Mouse (Mus musculus) embryonic facial prominence, embryonic 13.5 days (tissue): ENCODE results near the gene March10. TPM values are rescaled to one million over a fixed set of nuclear protein-coding genes. Genes with fewer than 3 reads are reported as not detected.

Experiments
- ATAC-seq: fragments of 200-750 bp; cut with Nextera tagmentation; 2 replicates; pipeline ENCODE4 v1.8.0; 2017; ENCODE audit warnings: low read depth; ENCODE audit not compliant: insufficient number of reproducible peaks, insufficient read depth, low FRiP score, low TSS enrichment
- H3K27ac ChIP-seq: fragments of 300-500 bp; sonication (generic); 2 replicates; pipeline ENCODE4 v1.5.1; 2015; ENCODE audit warnings: moderate library complexity, mild to moderate bottlenecking, inconsistent platforms
- H3K27me3 ChIP-seq: fragments of 300-500 bp; sonication (generic); 2 replicates; pipeline ENCODE4 v1.6.1; 2015; ENCODE audit warnings: mild to moderate bottlenecking, inconsistent platforms
- H3K36me3 ChIP-seq: fragments of 300-500 bp; sonication (generic); 2 replicates; pipeline ENCODE4 v1.6.1; 2015; ENCODE audit warnings: mild to moderate bottlenecking, inconsistent platforms
- H3K4me1 ChIP-seq: fragments of 300-500 bp; sonication (generic); 2 replicates; pipeline ENCODE4 v1.6.1; 2015; ENCODE audit warnings: inconsistent platforms
- H3K4me2 ChIP-seq: fragments of 300-500 bp; sonication (generic); 2 replicates; pipeline ENCODE4 v1.6.1; 2015; ENCODE audit warnings: moderate library complexity, mild to moderate bottlenecking, inconsistent platforms
- H3K4me3 ChIP-seq: fragments of 300-500 bp; sonication (generic); 2 replicates; pipeline ENCODE4 v1.5.1; 2015; ENCODE audit warnings: mild to moderate bottlenecking, inconsistent platforms
- H3K9ac ChIP-seq: fragments of 300-500 bp; sonication (generic); 2 replicates; pipeline ENCODE4 v1.6.1; 2015; ENCODE audit warnings: mild to moderate bottlenecking, inconsistent platforms
- H3K9me3 ChIP-seq: fragments of 300-500 bp; sonication (generic); 2 replicates; pipeline ENCODE4 v1.6.1; 2016; ENCODE audit warnings: inconsistent platforms
- WGBS: fragments of 180-500 bp; shearing (Covaris S2); methylation state at CpG from one replicate; pipeline ENCODE4 v1.1.7; 2015; ENCODE audit warnings: mixed read lengths; 5-methylcytosine and 5-hydroxymethylcytosine counted together
- polyA plus RNA-seq: library from polyadenylated mRNA; unstranded; fragments of >200 nt; fragmentation: Nextera tagmentation; extraction: Ambion mirVana; gene quantifications from 2 replicates; pipeline ENCODE4 v1.2.1, GENCODE M21; 2015

March10 gene
- polyA plus RNA-seq = 0.21 TPM in 1 of 2 replicates, not detected in the other

GRCm38 (mm10) chr11:105456497-105456907 lies at the start of gene March10:
TSS of gene March10 (minus strand) at chr11:105456735.
- Histone ChIP-seq H3K4me2 (peak within 1 kb of the TSS; percentile 93), H3K4me1 (peaks cover 5% of the 10 kb centered on the region; the same call in 1 of the 2 replicates), H3K9me3 (no peaks in the 10 kb centered on the region), H3K36me3 (no peaks in the 10 kb centered on the region), H3K9ac (peak within 1 kb of the TSS; percentile 68), H3K4me3 (peak within 1 kb of the TSS; percentile 52), H3K27ac (no peak within 1 kb of the TSS), H3K27me3 (peaks cover 6% of the 10 kb centered on the region)
- ATAC-seq = no peak
- 3% methylated on average over 35 of the region's 35 CpGs for WGBS

DNA sequence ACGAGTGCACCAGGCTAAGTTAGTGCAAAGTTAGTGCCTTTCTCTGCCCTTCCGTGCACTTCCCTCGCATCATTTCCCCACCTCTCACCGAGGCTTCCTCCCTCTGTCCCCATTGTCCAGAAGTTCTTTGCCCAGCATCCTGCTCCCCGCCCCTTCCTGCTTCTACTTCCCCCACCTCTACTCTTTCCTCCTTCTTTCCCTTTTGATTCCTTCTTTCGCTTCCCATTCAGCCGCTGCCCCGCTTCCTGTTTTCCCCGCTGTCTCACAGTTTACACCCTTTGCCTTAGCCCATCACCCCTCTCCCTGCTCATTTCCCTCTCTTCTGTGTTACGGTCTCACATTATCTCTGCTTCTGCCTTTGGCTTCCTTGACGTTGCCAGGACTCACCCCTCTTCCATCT lies 49.8 kb upstream of the March10 start:
- ATAC-seq = no peak
- Histone ChIP-seq H3K4me3 (no peak overlapping the region), H3K9ac (no peak overlapping the region), H3K4me2 (no peak overlapping the region), H3K27ac (no peak overlapping the region), H3K36me3 (no peaks in the 10 kb centered on the region), H3K27me3 (no peaks in the 10 kb centered on the region), H3K9me3 (no peaks in the 10 kb centered on the region), H3K4me1 (peaks cover 37% of the 10 kb centered on the region)
- WGBS = 75% methylated on average over 11 of the region's 11 CpGs

DNA sequence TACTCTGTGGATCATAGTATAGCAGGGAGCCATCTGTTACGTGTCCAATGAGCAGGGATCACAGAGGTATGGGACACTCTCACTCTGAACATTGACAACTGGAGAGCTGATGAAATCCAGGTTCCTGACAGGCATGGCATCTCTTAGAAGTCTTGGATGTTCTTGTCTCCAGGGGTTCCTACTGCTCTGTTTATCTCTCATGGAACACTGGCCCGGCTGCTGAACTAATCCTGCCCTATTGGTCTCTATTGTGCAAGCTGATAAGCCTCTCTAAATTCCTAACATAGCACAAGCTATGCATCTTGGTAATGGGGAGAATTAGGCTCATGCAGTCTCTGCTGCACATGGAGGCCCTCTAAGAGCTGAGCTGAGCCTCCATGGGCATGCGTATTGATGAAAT lies 48.5 kb upstream of the March10 start:
- Histone ChIP-seq H3K27ac (no peak overlapping the region), H3K9me3 (no peaks in the 10 kb centered on the region), H3K4me1 (peaks cover 30% of the 10 kb centered on the region), H3K4me3 (no peak overlapping the region), H3K4me2 (no peak overlapping the region), H3K27me3 (no peaks in the 10 kb centered on the region), H3K36me3 (no peaks in the 10 kb centered on the region), H3K9ac (no peak overlapping the region)
- no peak for ATAC-seq
- WGBS = 76% methylated on average over 3 of the region's 3 CpGs

GRCm38 (mm10) chr11:105502311-105502710 lies 45.8 kb upstream of the March10 start:
- no peak overlapping the region for H3K27ac ChIP-seq
- no peak overlapping the region for H3K9ac ChIP-seq
- no peak for ATAC-seq
- no peaks in the 10 kb centered on the region for H3K36me3 ChIP-seq
- H3K4me1 ChIP-seq = peaks cover 13% of the 10 kb centered on the region
- no peak overlapping the region for H3K4me2 ChIP-seq
- WGBS = 83% methylated on average over 4 of the region's 4 CpGs
- no peaks in the 10 kb centered on the region for H3K9me3 ChIP-seq
- no peak overlapping the region for H3K4me3 ChIP-seq
- H3K27me3 ChIP-seq = no peaks in the 10 kb centered on the region

DNA sequence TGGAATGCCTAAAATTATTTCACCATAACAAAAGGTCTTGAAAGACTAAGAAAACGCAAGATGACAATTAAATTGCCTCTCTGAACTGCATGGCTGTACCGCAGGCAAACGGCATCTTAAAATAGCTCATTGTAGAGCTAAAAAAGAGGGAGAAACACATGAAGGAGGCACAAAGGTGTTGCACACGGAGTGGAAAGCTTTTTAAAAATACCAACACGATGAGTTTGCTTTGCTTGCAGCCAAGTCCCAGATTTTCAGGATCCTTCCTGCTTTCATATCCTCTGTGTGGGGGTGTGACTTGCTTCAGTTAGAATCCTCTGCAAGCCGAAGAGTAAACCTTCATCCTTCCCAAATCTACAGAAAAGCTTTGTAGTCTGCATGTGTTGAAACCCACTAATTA lies 41.0 kb upstream of the March10 start:
- Histone ChIP-seq H3K9me3 (no peaks in the 10 kb centered on the region), H3K27ac (no peak overlapping the region), H3K27me3 (no peaks in the 10 kb centered on the region), H3K4me3 (no peak overlapping the region), H3K4me2 (no peak overlapping the region), H3K9ac (no peak overlapping the region), H3K36me3 (no peaks in the 10 kb centered on the region), H3K4me1 (peaks cover 28% of the 10 kb centered on the region)
- WGBS = 50% methylated on average over 6 of the region's 6 CpGs
- ATAC-seq = no peak

GRCm38 (mm10) chr11:105496665-105497064 lies 40.1 kb upstream of the March10 start:
- H3K4me2 ChIP-seq = peak overlapping the region; percentile 25; the same call in 1 of the 2 replicates
- no peaks in the 10 kb centered on the region for H3K27me3 ChIP-seq
- ATAC-seq = no peak
- 45% methylated on average over 7 of the region's 7 CpGs for WGBS
- no peak overlapping the region for H3K4me3 ChIP-seq
- no peak overlapping the region for H3K27ac ChIP-seq
- H3K36me3 ChIP-seq = no peaks in the 10 kb centered on the region
- H3K4me1 ChIP-seq = peaks cover 28% of the 10 kb centered on the region
- H3K9ac ChIP-seq = no peak overlapping the region
- no peaks in the 10 kb centered on the region for H3K9me3 ChIP-seq

DNA sequence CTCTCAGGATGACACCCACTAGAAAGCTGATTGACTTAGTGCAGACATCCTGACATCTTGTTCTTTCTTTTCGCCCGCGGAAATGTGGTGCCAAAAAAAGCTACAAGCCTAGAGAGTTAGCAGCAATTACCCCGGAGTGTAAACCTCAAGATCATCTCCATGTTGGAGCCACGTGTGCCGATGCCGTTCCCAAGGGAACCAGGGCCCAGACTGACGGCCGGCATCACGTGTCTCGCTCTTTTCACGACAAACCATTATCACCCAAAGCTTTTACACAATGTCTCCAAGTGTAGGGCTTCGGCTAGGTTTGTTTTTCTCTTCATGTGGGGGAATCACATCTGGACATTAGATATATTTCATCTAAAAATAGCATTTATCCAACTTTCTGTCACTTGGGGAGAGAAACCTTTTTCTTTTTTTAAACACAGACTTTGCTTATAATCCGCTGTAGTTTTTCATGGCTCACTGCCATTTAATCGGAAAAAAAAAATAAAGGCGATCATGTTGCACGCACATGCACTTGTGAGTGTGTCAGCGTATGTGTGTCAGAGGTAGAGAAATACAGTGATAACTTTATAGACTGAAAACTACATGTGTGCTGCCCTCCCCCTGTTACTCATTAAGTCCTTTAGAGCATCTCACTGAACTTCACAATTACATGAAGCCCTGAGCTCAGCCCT lies 39.2 kb upstream of the March10 start:
- no peaks in the 10 kb centered on the region for H3K36me3 ChIP-seq
- peaks cover 28% of the 10 kb centered on the region for H3K4me1 ChIP-seq
- H3K4me2 ChIP-seq = peak overlapping the region; percentile 25
- no peaks in the 10 kb centered on the region for H3K9me3 ChIP-seq
- ATAC-seq = no peak
- 38% methylated on average over 18 of the region's 18 CpGs for WGBS
- no peak overlapping the region for H3K27ac ChIP-seq
- H3K9ac ChIP-seq = no peak overlapping the region
- no peaks in the 10 kb centered on the region for H3K27me3 ChIP-seq
- no peak overlapping the region for H3K4me3 ChIP-seq

DNA sequence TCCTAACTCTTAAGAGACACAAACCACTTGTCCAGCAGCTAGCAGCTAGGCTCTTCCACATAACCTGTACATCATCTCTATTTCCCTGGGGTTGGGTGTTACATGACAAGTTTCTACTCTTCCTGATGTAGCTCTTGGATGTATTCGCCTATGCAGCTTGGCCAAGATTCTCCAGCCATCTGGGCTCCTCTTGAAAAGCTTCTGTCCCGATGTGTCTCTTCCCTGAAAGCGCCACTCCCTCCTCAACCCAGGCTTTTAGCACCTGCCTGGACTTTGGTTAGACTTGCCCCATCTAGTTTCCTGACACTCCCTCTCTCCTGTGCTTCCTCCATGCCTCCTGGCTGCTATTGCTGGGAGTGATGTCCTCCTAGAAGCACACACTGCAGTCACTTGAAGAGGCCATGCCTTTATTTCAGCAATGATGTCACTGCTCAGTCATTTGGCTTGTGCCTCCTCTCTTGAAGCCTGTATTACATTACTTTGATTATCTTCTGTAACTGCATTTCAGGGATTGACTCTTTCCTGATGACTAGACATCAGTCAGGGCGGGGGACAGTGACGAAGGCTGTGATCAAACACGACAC lies 38.3 kb upstream of the March10 start:
- H3K36me3 ChIP-seq = no peaks in the 10 kb centered on the region
- H3K4me2 ChIP-seq = peak overlapping the region; percentile 25; the same call in 1 of the 2 replicates
- no peak overlapping the region for H3K27ac ChIP-seq
- H3K9ac ChIP-seq = no peak overlapping the region
- H3K27me3 ChIP-seq = no peaks in the 10 kb centered on the region
- no peak overlapping the region for H3K4me3 ChIP-seq
- no peak for ATAC-seq
- no peaks in the 10 kb centered on the region for H3K9me3 ChIP-seq
- H3K4me1 ChIP-seq = peaks cover 28% of the 10 kb centered on the region
- 74% methylated on average over 6 of the region's 6 CpGs for WGBS

DNA sequence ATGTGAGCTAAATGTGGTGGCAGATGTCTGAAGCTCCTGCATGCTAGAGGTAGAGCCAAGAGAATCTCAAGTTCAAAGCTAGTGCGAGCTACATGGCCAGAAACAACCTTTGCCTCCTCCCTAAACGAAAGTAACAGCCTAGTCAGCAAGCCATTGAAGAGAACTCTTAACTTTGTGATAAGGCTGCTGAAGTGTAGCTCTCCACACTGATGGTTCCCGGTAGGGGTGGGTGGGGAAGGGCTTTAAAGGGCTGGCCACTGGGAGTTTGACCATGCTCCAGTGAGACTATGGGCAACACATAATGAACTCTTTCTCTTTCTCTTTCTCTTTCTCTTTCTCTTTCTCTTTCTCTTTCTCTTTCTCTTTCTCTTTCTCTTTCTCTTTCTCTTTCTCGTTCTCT lies 35.9 kb upstream of the March10 start:
- H3K4me1 ChIP-seq = peaks cover 28% of the 10 kb centered on the region
- no peak overlapping the region for H3K27ac ChIP-seq
- no peaks in the 10 kb centered on the region for H3K36me3 ChIP-seq
- H3K9me3 ChIP-seq = no peaks in the 10 kb centered on the region
- H3K4me2 ChIP-seq = no peak overlapping the region
- WGBS = 72% methylated on average over 4 of the region's 4 CpGs
- no peak overlapping the region for H3K9ac ChIP-seq
- H3K27me3 ChIP-seq = no peaks in the 10 kb centered on the region
- no peak overlapping the region for H3K4me3 ChIP-seq
- no peak for ATAC-seq

DNA sequence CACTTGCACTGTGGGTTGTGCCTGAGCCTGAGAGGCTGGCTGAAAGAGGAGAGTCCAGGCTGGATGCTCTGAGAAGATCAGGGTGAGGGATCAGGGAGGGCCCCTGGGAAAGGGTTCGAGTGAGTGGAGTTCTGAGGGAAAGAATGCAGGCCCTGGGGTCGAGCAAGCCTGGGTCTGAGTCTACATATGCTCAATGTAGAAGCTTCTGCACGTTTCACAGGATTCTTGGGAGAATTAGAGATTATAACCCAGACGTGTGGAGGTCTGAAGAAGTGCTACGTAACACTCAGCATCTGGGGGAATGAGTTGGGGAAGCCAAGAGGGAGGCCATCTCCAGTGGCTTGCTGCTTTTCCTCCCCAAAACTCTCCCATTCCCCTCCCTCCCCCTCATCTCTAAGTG lies 34.4 kb upstream of the March10 start:
- peaks cover 18% of the 10 kb centered on the region for H3K4me1 ChIP-seq
- H3K9me3 ChIP-seq = no peaks in the 10 kb centered on the region
- no peaks in the 10 kb centered on the region for H3K36me3 ChIP-seq
- 48% methylated on average over 5 of the region's 5 CpGs for WGBS
- no peak overlapping the region for H3K27ac ChIP-seq
- H3K4me2 ChIP-seq = no peak overlapping the region
- H3K9ac ChIP-seq = no peak overlapping the region
- no peak for ATAC-seq
- no peak overlapping the region for H3K4me3 ChIP-seq
- no peaks in the 10 kb centered on the region for H3K27me3 ChIP-seq

DNA sequence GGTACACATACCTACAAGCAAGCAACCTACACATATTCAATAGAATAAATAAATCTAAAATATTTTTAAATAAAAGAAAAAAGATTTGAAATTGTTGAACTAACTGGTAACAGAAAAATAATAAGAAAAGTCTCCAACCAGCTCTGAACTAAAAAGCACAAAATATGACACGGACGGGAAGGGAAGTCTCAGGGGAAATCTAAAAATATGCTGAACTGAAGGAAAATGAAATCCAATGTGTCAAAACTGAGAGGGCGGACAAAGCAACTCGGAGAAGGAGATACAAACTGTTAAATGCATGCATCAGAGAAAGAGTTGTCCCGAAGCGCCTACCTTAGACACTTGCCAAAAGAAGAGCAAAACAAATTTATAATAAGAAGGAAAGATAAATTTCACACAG lies 28.9 kb upstream of the March10 start:
- 58% methylated on average over 6 of the region's 6 CpGs for WGBS
- H3K27ac ChIP-seq = no peak overlapping the region
- ATAC-seq = no peak
- no peak overlapping the region for H3K4me3 ChIP-seq
- no peaks in the 10 kb centered on the region for H3K4me1 ChIP-seq
- no peaks in the 10 kb centered on the region for H3K36me3 ChIP-seq
- no peak overlapping the region for H3K4me2 ChIP-seq
- no peaks in the 10 kb centered on the region for H3K9me3 ChIP-seq
- H3K27me3 ChIP-seq = no peaks in the 10 kb centered on the region
- no peak overlapping the region for H3K9ac ChIP-seq

DNA sequence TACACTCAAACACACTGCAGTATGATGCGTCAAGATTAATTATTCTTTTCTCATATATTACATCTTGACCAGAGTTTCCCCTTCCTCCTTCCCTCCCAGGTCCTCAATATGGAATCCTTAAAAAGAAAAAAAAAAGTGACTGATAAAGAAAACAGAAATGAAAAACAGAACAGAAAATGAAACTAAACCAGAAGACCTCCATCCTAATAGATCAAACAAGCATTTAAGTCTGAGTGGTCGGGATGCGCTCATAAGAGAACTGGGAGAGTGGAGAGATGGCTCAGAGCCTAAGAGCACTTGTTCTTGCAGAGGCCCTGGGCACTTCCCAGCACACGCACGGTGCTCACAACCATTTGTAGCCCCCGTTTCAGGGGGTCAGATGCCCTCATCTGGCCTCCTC lies 28.5 kb upstream of the March10 start:
- 71% methylated on average over 6 of the region's 6 CpGs for WGBS
- no peaks in the 10 kb centered on the region for H3K9me3 ChIP-seq
- ATAC-seq = no peak

More for the DNA sequence above, 28.5 kb upstream of the March10 start:
- no peaks in the 10 kb centered on the region for H3K27me3 ChIP-seq
- H3K4me2 ChIP-seq = no peak overlapping the region
- H3K27ac ChIP-seq = no peak overlapping the region
- no peaks in the 10 kb centered on the region for H3K4me1 ChIP-seq
- H3K9ac ChIP-seq = no peak overlapping the region
- H3K36me3 ChIP-seq = no peaks in the 10 kb centered on the region
- no peak overlapping the region for H3K4me3 ChIP-seq
